Mouse (Mus musculus) adrenal gland, adult 8-10 months (tissue): ENCODE data around the gene Olfr541. TPM values are rescaled to one million over a fixed set of nuclear protein-coding genes. Genes with fewer than 3 reads are reported as not detected.
A peak's percentile ranks its signal among the peaks of the same experiment; 100 is the strongest.
"Not testable (repeated sequence)": the region's sequence is repeated elsewhere in the genome, so short reads cannot be mapped to it uniquely, and the experiment has no call there.

Experiments
- DNase-seq: peaks from one replicate; pipeline ENCODE4 v3.0.0; 2022
- total RNA-seq, 4 experiments: library from RNA; stranded (reverse); gene quantifications; 2 replicates each; pipeline ENCODE4 v1.2.4; 2022

Olfr541 gene
- not detected for total RNA-seq

- DNase-seq, result no peak
These were observed at the start of gene Olfr541 for GRCm38 (mm10) chr7:140696967-140697366. Gene Olfr541 (plus strand): TSS chr7:140697267.

DNA sequence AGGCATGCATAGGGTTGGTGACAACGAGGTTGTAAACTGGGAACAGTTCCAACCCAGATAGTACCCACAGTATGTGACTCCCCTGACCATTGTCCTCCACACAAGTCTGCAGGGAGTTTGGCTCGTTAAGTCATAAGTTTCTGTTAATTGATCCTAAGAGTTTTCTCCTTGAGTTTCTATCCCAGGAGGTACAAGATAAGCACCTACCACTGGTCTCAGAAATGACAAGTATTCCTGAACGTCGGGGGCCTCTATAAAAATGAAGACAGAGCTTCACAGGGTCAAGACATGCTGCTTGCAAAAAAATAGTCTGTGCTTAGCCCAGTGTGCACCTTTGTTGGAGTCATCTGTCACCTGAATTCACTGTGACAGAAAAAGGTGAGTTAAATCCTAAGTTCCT is 37.4 kb upstream of the Olfr541 start, which contains the start of gene Olfr539:
Gene Olfr539, plus strand, starts transcription at position 301 of the 400 bp plus-strand sequence.
- no peak for DNase-seq

DNA sequence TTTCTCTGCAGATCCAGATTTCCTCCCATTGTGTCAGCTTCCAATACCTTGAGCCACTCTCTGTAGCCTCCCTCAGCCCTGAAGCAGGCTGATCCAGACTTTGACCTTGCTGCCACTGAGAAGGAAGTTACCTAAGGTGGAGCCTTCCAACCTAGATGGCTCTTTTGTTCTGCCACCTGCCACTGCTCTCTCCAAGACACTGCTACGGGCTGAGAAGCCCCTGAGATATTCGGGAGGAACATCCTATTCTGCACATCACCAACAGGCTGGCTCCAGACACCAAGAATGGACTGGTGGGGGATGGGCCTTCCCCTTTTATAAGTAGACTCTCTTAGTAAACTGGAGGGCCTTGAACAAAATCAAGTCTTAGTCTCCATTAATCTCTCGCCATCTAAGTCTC is 26.4 kb upstream of the Olfr541 start:
- not testable (repeated sequence) for DNase-seq

- no peak for DNase-seq
These were observed 21.2 kb upstream of the Olfr541 start for GRCm38 (mm10) chr7:140675863-140676262.

GRCm38 (mm10) chr7:140679591-140679990 is 17.5 kb upstream of the Olfr541 start:
- not testable (repeated sequence) for DNase-seq

GRCm38 (mm10) chr7:140681651-140682050 is 15.4 kb upstream of the Olfr541 start, which contains the start of gene Olfr45:
Gene Olfr45 (plus strand): TSS chr7:140681951.
- no peak for DNase-seq

DNA sequence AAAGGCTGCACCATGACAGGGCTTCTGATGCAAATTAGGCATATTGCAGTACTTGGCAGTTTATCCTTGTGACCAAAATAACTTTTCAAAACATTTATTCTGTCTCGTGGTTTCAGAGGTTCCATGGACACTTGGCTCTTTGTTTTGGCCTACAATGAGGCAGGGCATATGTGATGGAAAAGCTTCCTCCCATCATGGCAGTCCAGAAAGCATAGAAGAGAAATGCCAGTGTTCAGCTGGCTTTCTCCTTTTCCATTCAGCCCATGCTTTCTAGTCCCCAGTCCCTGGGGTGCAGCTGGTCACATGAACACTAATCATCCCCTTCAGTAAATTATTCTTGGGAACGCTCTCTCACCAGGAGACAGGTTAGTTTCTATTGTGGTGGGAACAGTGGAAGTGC is 9.3 kb downstream of the Olfr541 start:
- no peak for DNase-seq

DNA sequence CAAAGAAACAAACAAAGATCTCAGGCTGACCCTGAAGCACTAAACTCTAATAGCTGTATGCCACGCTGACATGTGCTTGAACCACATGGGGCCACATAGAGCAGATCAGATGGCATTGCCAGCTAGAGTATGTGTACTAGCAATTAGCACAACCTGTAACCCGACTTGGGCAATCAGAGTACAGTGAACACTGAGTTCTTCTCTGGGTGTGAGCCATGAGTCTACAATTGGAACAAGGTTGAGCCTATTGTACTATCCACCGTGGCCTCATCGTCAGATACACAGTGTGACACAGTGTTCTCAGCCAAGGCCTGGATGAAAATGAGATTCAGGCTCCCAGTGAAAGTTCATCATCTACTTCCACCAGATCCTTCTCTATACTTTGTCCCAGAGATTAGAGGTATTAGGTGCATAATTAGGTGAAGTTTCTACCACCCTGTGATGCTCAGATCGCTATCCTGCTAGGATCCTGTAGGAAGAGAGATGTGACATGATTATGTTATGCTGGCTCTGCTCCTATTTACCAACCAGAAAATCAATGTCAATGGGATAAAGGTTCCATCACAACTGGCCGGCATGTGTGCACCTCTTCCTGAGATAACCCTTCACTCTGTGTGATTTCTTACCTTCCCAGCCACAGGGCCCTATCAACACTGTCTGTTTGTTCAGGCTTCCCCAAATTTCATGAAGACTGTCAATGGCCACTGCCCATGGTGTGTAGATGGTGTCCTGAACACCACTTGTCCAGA is 10.6 kb downstream of the Olfr541 start:
- no peak for DNase-seq

- DNase-seq, result peak; percentile 8
These were observed 20.3 kb downstream of the Olfr541 start for GRCm38 (mm10) chr7:140717155-140718055.

- no peak for DNase-seq
These were observed 24.0 kb downstream of the Olfr541 start for GRCm38 (mm10) chr7:140721095-140721494.

DNA sequence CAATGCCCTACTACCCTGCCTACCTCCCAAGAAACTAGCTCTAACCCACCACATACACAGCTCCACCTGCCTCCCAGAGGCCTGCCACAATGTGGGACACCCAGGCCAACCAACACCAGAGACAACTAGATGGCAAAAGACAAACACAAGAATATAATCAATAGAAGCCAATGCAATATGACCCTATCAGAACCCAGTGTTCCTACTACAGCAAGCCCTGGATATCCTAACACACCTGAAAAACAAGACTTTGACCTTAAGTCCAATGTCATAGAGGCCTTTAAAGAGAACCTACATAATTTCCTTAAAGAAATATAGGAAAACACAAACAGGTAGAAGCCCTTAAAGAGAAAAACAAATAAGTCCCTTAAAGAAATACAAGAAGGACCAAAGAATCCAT is 28.5 kb downstream of the Olfr541 start:
- no peak for DNase-seq

DNA sequence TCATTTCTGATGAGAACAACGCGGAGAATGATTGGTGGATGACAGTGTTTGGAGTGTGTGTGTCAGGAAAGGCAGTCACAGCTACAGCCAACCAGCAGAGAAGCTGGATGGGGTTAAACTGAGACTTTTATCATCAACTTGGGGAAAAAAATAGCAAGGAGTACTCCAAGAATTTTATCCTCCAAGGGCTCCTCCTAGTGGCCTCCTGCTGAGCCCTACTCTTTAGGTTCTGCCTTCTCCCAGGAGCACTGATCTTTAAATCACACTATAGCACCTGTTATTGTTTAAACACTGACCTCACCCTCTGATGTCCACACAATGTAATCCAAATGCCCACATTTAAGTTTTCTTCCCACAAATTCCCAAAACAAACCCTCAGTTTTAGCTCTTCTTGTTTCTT is 36.1 kb downstream of the Olfr541 start:
- no peak for DNase-seq

DNA sequence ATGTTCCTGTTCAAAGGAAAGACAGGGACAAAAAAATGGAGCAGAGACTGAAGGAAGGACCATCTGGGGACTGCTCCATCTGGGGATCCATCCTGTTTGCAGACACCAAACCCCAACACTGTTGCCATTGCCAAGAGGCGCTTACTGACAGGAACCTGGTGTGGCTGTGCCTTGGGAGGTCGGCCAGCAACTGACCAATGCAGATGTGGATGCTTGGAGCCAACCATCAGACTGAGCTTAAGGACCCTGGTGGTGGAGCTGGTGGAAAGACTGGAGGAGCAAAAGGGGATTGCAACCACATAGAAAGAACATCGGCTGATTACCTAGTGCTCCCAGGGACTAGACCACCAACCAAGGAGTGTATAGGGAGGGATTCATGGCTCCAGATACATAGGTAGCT is 50.3 kb downstream of the Olfr541 start:
- no peak for DNase-seq

- DNase-seq, result no peak
These were observed 51.2 kb downstream of the Olfr541 start for GRCm38 (mm10) chr7:140748116-140748826.

- DNase-seq, result no peak
These were observed 51.7 kb downstream of the Olfr541 start for GRCm38 (mm10) chr7:140748827-140749160.

DNA sequence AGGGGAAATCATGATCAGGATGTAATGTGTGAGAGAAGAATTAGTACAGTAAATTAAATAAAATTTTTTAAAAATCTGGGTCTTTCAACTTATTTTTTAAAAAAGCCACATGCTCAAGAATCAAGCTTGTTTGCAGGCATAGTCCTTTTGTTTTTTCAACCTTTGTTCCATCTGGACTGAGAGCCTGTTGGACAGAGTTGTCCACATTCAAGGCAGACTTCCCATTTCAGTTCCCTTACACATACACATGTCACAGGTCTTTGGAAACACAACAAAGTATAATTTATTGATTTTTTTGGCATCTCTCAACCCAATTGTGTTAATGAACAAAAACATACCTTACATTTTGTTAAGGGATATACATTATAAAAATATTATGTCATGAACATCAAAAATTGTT is 57.5 kb downstream of the Olfr541 start:
- DNase-seq, result no peak

Other genes with a start within 250 kb of the Olfr541 start
- not detected for gene Olfr533, start 233.9 kb upstream of the Olfr541 start, total RNA-seq
- not detected for gene Olfr535, start 213.1 kb upstream of the Olfr541 start, total RNA-seq
- gene Olfr536, start 189.9 kb upstream of the Olfr541 start, total RNA-seq, result not detected
- gene Olfr538, start 129.4 kb upstream of the Olfr541 start, total RNA-seq, result not detected
- gene Olfr46, start 96.0 kb upstream of the Olfr541 start, total RNA-seq, result under 1 TPM in 1 of 4 experiments, not detected in 3; 0.03 TPM
- not detected for gene Olfr61, start 68.3 kb upstream of the Olfr541 start, total RNA-seq
- not detected for gene Olfr53, start 50.8 kb upstream of the Olfr541 start, total RNA-seq
- gene Olfr539, start 37.3 kb upstream of the Olfr541 start, total RNA-seq, result under 1 TPM; 0.03 TPM
- gene Olfr45, start 15.3 kb upstream of the Olfr541 start, total RNA-seq, result not detected
- gene Cyp2e1, start 66.5 kb downstream of the Olfr541 start, total RNA-seq, result 100 to 1,000 TPM in 3 of 4 experiments, 10 to 100 TPM in 1; 87.7 to 302 (median 204) TPM
- gene Syce1, start 90.6 kb downstream of the Olfr541 start, total RNA-seq, result not detected
- gene Zfp941, start 124.9 kb downstream of the Olfr541 start, total RNA-seq, result 1 to 10 TPM; 3.8 to 8.6 (median 5.7) TPM
- 1 to 10 TPM in 2 of 4 experiments, under 1 TPM in 1, not detected in 1; 0.73 to 1.8 (median 1.0) TPM for gene Urah, start 137.8 kb downstream of the Olfr541 start, total RNA-seq
- gene Scgb1c1, start 148.3 kb downstream of the Olfr541 start, total RNA-seq, result not detected
- gene Odf3, start 150.5 kb downstream of the Olfr541 start, total RNA-seq, result 1 to 10 TPM in 2 of 4 experiments, under 1 TPM in 1, not detected in 1; 0.23 to 1.3 (median 1.2) TPM
- gene Gm45785, start 159.1 kb downstream of the Olfr541 start, total RNA-seq, result 1 to 10 TPM in 2 of 4 experiments, not detected in 2; 1.0 to 1.2 TPM
- gene Ric8a, start 159.7 kb downstream of the Olfr541 start, total RNA-seq, result 10 to 100 TPM; 59.8 to 87.7 (median 75.9) TPM
- 10 to 100 TPM; 37.7 to 53.3 (median 46.1) TPM for gene Bet1l, start 160.3 kb downstream of the Olfr541 start, total RNA-seq
- gene Psmd13, start 184.7 kb downstream of the Olfr541 start, total RNA-seq, result 100 to 1,000 TPM; 113 to 125 (median 116) TPM
- 10 to 100 TPM; 33.4 to 48.7 (median 41.0) TPM for gene Sirt3, start 185.0 kb downstream of the Olfr541 start, total RNA-seq
- gene Cox8b, start 203.2 kb downstream of the Olfr541 start, total RNA-seq, result 100 to 1,000 TPM in 3 of 4 experiments, 10 to 100 TPM in 1; 73.2 to 522 (median 364) TPM
- 1 to 10 TPM; 1.4 to 4.0 (median 2.9) TPM for gene Nlrp6, start 223.6 kb downstream of the Olfr541 start, total RNA-seq
- 10 to 100 TPM; 37.1 to 69.0 (median 52.9) TPM for gene Pgghg, start 244.1 kb downstream of the Olfr541 start, total RNA-seq